Mouse (Mus musculus) T-helper 17 cell (primary cell): ENCODE results near the gene Zfp599.

Experiments used
- in situ Hi-C, 2 experiments: fragments of 300-600 bp; cut with MboI, MseI; formaldehyde crosslinking; loops; 1 replicate in 1 of 2; 2 replicates in 1 of 2; pipeline ENCODE4 v1.15.1; 2025; ENCODE audit warnings: high pct_unique_total_duplicates in 2 of 2

Gene Zfp599

GRCm38 (mm10) chr9:22259184-22260091 is at the start of gene Zfp599:
TSS of gene Zfp599 (minus strand) at chr9:22259895.
- in situ Hi-C loops = no loop called here

DNA sequence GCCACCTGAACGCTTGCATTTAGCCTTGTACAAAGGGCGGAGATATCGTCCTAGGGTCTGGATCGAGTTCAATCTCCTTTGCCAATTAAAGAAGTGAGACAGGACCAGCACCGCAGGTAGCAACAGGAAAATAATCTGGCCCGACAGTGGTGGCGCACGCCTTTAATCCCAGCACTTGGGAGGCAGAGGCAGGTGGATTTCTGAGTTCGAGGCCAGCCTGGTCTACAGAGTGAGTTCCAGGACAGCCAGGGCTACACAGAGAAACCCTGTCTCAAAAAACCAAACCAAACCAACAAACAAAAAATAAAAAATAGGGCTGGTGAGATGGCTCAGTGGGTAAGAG is 48.2 kb upstream of the Zfp599 start:
- in situ Hi-C loops = loop anchor here in 1 of 2 experiments (5.0 kb wide), 1 partner anchor 81 kb away; the partner anchor contains the start of gene Zfp809

DNA sequence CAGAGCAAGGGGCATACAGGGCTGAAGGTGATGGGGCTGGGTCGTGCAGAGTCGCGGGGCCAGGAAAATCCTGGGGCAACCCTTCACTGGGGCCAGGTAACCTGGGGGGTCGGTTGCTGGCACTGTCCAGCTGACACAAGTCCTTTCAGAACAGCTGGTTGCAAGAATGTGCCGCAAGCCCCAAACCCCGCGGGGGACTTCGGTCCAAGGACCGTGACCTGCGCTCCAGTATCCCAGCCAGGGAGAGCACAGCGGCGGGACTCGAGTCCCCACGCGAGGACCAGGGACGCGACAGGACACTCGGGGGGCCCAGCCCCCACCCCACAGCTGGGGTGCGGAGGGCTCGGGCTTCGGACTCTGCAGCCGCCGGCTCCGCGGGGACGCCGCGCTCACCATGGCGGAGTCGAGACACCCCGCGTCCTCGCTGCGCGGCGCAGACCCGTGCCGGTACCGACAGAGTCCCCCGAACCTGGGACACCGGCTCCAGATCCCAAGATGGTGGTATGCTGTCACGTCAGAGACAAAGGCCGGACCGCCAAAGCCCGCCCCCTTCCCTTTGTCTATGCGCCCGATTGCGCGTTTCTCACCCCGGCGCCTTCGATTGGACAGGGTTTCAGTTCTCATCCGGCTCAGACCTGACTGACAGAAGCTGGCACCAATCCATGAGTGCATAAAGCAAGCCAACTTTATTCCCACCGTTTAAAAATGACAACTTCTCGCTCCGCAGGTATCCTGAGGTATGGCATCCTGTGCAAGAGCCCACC is 47.6 kb upstream of the Zfp599 start, which contains the start of gene Zfp810:
Gene Zfp810, minus strand, starts transcription at position 493 of the 764 bp plus-strand sequence.
- in situ Hi-C loops = loop anchor here in 1 of 2 experiments (5.0 kb wide), 1 partner anchor 80 kb away; the partner anchor contains the start of gene Zfp809

DNA sequence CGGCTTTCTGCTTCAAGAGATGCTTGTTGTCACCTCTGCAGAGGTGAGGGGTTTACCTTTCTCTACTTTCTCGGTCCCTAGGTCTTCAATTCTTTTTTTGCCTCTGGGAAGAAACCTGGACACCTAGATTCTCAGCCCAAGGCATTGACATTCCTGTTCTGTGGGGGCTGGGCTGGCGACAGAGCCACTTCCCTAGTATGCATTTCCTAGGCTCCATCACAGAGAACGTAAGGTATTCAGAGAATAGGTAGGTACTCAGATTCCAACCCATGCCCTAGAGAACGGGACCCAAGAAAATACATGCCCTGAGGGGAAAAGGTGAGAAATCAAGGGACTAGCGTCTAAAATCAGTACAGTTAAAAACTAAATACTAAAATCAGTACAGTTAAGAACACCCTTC is 47.0 kb upstream of the Zfp599 start:
- in situ Hi-C loops = loop anchor here in 1 of 2 experiments (5.0 kb wide), 1 partner anchor 79 kb away; the partner anchor contains the start of gene Zfp809

DNA sequence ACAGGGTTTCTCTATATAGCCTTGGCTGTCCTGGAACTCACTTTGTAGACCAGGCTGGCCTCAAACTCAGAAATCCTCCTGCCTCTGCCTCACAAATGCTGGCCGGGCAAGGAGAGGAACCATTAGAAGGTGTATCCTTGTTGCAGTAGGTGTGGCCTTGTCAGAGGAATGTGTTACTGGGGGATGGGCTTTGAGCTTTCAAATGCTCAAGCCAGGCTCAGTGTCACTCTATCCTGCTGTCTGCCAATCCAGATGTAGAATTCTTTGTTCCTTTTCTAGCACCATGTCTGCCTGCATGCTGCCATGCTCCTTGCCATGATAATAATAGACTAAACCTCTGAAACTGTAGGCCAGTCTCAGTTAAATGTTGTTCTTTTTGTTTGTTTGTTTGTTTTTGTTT is 42.5 kb upstream of the Zfp599 start:
- in situ Hi-C loops = no loop called here

GRCm38 (mm10) chr9:22278733-22279132 is 19.0 kb upstream of the Zfp599 start:
- in situ Hi-C loops = no loop called here

- in situ Hi-C loops = no loop called here
Measured at GRCm38 (mm10) chr9:22268886-22269285, 9.2 kb upstream of the Zfp599 start.

- in situ Hi-C loops = no loop called here
Measured at GRCm38 (mm10) chr9:22262611-22263010, 2.9 kb upstream of the Zfp599 start.

DNA sequence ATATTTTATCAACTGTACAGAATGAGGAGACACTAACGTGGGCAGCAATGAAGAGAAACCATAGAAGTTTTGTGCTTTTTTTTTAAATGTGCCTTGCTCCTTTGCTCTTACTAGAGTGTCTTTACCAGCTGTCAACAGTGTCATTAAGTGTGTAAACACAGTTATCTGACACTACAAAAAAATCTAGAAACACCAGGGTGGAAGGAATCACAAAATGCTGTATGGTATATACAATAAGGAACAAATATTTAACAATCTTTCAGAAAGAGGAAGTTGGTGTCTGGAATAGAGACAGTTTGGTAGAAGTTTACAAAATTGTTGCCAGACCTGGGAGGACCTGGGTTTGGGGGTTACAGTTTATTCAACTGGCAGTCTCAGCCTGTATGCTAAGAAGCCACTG is 1.9 kb upstream of the Zfp599 start:
- in situ Hi-C loops = no loop called here

- in situ Hi-C loops = no loop called here
Measured at GRCm38 (mm10) chr9:22260092-22260422, 362 bp upstream of the Zfp599 start.

DNA sequence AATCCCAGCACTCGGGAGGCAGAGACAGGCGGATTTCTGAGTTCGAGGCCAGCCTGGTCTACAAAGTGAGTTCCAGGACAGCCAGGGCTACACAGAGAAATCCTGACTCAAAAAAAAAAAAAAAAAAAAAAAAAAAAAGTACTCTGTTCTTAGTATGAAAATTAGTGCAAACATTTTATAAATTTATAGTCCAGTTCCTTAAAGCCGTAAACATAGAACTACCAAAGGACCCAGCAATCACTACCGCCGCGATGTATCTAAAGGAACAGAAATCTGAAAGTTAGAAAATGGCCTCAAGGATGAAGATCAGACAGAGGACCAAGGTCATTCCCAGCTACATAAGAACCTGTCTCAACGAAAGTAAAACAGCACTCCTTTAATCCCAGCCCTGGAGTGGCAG is 911 bp downstream of the Zfp599 start:
- in situ Hi-C loops = no loop called here

GRCm38 (mm10) chr9:22256579-22256978 is 3.1 kb downstream of the Zfp599 start:
- in situ Hi-C loops = no loop called here

DNA sequence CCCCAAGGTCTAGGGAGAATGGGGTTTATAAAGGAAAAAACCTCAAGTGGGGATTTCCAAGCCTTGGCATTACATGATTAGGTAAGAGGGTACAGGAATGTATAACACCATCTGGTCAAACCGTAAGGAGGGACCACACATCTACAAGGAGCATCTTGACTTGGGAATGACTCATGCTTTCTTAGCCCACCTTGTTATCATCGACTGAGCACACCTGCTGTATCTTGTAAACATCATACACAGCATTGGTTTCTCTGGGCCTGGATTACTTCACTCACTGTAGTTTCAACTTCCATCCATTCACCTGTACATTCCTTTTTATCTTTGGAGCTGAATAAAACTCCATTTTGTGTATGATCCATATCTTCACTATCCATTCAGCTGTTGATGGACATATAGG is 15.5 kb downstream of the Zfp599 start:
- in situ Hi-C loops = no loop called here

GRCm38 (mm10) chr9:22240001-22240400 is 19.7 kb downstream of the Zfp599 start:
- in situ Hi-C loops = no loop called here

DNA sequence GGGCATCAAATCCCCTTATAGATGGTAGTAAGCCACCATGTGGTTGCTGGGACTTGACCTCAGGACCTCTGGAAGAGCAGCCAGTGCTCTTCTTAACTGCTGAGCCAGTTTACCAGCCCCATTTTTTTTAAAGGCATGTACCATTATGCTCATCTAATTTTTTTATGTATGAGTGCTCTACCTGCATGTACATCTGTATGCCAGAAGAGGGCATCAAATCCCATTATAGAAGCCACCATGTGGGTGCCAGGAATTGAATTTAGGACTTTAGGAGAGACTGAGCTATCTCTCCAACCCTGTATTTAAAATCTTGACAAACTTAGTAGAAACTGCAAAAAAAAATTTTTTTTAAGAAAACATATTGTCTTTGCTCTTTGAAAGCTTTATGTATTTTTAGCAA is 29.1 kb downstream of the Zfp599 start:
- in situ Hi-C loops = no loop called here

DNA sequence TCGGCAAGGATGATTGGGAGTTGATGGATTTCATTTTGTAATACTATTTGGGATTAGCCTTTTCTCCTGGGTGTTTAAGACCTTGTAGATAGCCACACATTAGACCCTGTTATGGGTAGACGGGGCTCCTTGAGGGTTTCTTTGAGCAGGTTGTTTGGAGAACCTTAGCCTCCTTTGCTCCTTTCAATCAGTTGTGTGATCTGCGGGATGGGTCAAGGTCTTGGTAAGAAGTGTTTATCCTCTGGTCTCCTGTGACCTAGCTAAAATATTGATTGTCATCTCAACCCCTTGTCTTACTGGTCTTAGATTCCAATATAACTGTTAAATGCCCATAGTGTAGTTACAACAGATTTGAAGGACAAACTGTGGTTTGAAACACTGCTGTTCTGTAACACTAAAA is 29.6 kb downstream of the Zfp599 start:
- in situ Hi-C loops = no loop called here

DNA sequence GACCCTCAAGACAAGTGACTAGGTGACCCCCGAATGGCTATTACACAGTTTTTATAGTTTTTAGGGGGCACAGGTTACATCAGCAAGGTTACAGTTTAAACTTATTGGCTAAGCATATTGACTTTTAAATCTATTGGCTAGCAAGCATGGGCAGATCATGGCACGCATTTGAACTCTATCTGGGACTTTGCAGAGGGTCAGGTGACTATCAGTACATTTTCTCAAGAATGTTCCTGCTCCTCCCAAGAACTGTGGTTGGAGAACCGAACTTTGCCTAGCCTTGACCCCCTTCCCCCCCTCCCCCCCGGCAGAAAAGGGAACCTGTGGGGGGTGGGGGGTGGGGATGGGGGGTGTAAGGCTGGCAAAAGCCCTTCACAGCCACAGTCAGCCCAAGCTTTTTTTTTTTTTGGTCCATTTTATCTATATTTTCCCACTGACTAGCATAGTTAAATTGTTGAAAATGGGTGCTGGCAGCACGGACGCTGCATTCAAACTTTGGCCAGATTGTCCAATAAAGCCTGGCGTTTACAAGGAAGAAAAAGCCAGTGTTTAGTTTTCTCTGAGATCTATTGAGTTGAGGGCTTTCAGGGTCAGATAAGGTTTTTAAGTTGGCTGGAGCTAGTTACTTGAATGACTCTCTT is 30.2 kb downstream of the Zfp599 start:
- in situ Hi-C loops = loop anchor here in 1 of 2 experiments (5.0 kb wide), 1 partner anchor 78 kb away; the partner anchor contains the start of gene Zfp810

- in situ Hi-C loops = loop anchor here in 1 of 2 experiments (5.0 kb wide), 1 partner anchor 80 kb away; the partner anchor contains the start of gene Zfp810
Measured at GRCm38 (mm10) chr9:22226846-22227245, 32.8 kb downstream of the Zfp599 start.

DNA sequence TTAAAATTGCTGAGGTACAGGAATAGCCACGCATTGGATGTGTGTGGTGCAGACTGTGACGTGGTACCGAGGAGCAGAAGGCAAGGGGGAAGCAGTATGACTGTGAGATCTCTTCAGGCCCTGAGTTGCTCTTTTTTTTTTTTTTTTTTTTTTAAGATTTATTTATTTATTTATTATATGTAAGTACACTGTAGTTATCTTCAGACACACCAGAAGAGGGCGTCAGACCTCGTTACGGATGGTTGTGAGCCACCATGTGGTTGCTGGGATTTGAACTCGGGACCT is 33.4 kb downstream of the Zfp599 start:
- in situ Hi-C loops = loop anchor here in 1 of 2 experiments (5.0 kb wide), 1 partner anchor 81 kb away; the partner anchor contains the start of gene Zfp810

- in situ Hi-C loops = loop anchor here in 1 of 2 experiments (5.0 kb wide), 1 partner anchor 82 kb away; the partner anchor contains the start of gene Zfp810
Measured at GRCm38 (mm10) chr9:22225581-22226388, 33.9 kb downstream of the Zfp599 start, which contains the start of gene Zfp809. TSS of gene Zfp809 (plus strand) at chr9:22225714.
